Mouse (Mus musculus) cerebellum, adult 8-10 months (tissue): ENCODE measurements around the gene Anapc13.

Source experiments
- DNase-seq: peaks from one replicate; pipeline ENCODE4 v3.0.0; 2022

Anapc13 gene

DNA sequence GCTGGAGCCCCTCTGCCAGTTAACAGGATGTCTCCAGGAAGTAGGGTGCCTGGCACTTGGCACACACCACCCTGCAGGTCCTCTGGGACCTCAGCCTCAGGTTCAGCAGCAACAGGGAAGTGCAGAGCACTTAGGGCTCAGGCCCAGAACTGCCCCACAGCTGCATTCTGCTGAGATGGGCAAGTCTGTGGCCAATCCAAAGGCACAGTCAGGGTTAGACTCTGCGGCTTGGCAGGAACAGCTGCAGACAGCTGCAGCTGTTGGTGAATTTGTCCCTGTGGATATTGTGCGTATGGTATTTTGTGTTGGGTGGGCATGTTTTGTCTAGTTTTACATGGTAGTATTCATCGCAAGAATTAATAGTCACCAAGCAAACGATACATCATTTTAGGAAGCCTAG, 6.1 kb downstream of the Anapc13 start:
- no peak for DNase-seq

- DNase-seq, result peak; percentile 68
Observed at GRCm38 (mm10) chr9:102632923-102633537, 6.9 kb downstream of the Anapc13 start.

DNA sequence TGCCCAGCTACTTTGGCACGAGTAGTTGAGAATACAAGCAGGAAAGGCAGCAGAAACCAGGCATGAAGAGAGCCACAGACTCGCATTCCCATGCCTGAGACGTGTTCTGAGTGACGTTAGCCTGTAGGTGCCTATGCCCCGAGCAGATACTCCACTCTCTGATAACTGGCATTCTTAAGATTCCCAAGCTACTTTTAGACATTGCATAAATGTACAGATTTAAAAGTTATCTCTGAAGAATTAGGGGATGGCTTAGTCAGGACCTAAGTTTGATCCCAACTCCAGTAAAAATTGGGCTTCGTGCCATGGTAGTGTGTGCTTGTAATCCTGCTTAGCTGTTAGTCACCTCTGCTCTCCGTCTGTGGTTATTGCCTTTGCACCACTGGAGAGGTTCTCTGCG, 8.4 kb downstream of the Anapc13 start:
- DNase-seq, result no peak

- peak; percentile 68 for DNase-seq
Observed at GRCm38 (mm10) chr9:102636553-102636952, 10.5 kb downstream of the Anapc13 start.

- no peak for DNase-seq
Observed at GRCm38 (mm10) chr9:102637115-102637514, 11.0 kb downstream of the Anapc13 start.

DNA sequence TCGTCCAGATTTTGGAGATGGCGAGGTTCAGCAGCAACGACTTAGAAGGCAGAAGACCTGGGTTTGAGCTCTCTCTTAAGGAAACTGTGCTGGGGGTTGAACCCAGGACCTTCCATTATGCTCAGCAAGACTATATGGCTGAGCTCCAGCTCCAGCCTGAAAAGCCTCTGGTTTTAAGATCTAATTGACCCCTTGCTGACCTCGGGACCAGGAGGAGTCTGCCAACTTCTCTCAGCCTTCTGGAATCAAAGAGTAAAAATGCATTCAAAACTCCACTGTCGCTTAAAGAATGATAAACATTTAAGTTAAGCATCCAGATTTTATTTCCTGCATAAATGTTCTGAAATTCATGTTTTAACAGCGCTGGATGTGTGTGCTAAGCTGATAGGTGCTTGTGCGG, 12.9 kb downstream of the Anapc13 start:
- no peak for DNase-seq

GRCm38 (mm10) chr9:102639510-102639909, 13.4 kb downstream of the Anapc13 start:
- DNase-seq, result no peak

DNA sequence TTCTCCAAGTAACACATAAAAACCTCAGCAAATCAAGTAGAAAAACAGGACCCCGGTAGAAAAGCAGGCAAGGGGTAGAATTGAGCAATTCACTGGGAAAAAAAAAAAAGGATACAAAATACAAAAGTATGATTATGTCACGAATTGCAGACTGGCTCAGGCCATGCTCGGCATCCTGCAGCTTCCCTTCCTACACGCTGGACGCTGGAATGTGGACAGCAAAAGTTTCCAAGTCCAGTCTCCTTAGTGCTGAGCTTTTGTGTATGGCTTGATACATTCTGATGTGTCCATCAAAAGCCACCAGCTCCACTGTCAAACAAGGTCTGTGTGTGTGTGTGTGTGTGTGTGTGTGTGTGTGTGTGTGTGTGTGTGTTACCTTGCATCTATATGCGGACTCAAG, 15.4 kb downstream of the Anapc13 start:
- no peak for DNase-seq

DNA sequence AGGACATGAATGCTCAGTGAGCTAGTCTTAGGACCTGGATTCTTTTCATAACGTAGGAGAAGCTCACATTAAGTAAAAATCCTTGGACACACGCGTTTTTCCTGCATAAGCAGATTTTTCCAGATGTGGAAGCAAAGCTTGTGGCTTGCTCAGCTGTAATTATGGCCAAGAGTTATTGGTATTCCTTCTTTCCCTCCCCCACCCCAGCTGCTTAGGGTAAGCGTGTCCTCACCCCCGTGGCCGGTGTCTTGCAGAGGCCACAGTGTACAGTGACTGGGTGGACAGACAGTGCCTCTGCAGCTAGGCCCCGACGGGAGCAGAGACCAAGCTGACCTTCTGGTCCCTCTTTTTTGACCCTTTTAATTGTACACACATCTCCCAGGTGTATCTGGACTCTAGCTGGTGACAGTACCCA, 17.0 kb downstream of the Anapc13 start:
- no peak for DNase-seq

- DNase-seq, result no peak
Observed at GRCm38 (mm10) chr9:102643486-102644101, 17.5 kb downstream of the Anapc13 start.

GRCm38 (mm10) chr9:102645119-102645695, 19.1 kb downstream of the Anapc13 start:
- DNase-seq, result no peak

DNA sequence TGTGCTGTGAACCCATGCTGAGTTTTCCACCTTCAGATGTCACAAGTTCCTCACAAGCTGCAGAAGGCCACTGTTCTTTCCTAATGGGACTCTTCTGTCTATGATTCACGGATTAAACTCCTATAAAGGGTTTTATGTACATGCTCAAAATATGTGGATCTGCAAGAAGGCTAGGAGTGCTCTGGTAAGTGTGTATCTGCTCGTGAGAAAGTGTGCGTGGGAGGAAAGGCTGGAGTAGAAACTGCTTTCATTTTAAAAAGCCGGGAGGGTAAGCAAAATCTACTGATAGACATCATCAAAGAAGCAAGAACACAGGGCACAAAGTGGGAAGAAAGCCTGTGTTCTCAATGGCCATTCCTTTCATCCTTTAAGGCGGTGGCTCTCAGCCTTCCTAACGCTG, 20.9 kb downstream of the Anapc13 start:
- no peak for DNase-seq

- DNase-seq, result no peak
Observed at GRCm38 (mm10) chr9:102649917-102650527, 23.9 kb downstream of the Anapc13 start.

DNA sequence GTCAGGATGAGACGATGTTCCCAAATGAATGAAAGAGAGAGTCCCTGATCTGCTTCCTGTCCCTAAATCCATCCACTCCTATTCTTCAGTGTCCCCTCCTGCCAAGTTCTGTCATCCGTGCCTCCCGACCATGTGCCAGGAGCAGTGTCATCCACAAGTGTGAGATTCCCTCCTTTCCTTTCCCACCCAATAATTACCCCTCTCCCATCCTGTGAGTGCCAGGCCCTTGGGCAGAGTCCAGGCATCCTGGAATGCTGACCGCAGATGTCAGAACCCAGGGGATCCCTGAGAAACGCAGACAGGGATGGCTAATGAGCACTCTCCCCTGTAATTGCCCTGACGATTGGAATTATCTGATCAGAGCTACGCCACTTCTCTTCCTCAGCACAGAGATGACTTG, 24.5 kb downstream of the Anapc13 start:
- no peak for DNase-seq

GRCm38 (mm10) chr9:102651199-102651720, 25.2 kb downstream of the Anapc13 start:
- DNase-seq, result no peak

DNA sequence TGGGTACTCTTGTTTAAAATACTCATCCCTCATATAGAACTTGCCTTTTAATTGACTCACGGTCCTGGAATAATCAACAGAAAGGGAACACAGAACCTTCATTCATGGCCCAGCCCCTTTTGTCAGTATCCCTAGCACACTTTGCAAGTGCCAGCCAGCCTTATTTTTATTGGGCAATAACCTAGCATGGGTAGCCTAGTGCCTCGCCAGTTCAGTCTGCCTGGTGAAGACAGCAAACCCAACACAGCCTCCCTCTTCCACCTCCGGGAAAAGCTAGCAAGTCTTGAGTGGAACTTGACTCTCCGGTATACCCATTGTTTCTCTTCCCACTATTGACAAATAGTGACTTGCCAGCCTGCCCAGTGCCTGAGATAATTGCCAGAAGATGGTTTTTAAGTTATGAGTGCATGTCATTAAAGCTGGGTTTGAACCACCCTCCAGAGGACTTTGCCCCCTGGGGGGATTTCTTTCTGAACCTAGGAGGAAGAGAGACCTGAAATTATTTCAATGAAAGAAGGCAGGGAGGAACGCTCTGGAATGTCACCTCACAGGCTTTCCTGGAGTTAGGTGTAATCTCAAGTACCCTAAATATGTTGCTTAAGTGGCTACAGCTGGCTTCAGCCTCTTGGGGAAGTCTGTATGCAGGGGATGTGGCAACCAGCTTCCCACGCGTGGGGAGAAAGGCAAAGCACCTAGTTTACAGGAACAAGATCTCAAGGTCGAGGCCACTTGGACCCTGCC, 30.4 kb downstream of the Anapc13 start:
- DNase-seq, result no peak

DNA sequence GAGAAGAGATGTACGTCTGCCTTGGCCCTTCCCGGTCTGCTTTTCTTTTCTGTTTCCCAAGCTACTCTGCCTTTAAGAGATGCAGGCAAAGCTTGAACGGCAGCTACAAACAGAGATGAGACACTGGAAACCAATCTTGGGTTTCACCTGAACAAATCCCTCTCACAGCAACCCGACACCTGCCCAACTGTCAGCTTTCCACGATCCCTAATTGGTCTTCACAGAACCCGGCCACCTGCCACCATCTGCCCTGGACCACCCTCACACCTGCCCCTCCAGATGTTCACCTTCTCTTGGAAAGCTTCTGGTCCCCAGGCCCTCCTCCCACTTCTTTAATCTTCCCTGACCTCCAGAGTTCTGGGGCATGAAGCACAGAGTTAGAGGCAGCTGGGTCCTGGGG, 42.0 kb downstream of the Anapc13 start:
- DNase-seq, result no peak

DNA sequence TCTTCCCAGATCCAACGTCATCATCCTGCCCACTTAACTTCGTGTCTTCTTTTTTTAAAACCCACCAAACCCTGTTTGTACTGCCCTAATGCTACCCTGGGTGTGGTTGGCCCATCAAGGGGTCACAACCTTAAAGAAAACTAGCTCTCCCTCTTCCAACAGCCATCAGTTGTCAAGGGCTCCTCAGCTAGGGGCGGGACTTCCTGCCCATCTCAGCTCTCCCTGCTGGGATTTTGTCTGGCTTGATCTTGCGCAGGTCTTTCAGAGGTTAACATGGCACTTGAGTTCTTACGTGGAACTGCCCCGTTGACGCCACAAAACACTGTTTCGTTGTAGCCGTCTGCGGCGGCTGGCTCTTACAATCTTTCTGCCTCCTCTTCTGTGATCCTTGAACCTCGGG, 42.8 kb downstream of the Anapc13 start:
- no peak for DNase-seq

DNA sequence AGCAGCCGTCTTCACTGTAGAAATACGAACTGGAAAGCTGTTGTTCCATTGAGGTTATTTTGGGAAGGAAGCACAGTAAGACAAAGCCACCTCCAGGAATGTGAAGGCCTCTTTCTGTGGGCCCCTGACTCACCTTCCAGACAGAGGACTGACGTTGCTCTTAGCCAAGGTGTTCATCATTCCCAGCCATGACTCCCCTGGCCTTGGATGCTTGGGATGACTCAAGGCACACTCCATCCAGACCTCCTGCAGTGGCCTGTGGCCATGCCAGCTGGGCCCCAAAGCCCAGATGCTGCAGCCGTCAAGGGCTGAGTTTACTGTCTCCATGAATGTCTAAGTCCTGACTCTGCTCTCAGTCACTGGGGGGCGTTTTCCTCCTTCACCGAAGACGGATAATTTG, 47.3 kb downstream of the Anapc13 start:
- DNase-seq, result no peak

DNA sequence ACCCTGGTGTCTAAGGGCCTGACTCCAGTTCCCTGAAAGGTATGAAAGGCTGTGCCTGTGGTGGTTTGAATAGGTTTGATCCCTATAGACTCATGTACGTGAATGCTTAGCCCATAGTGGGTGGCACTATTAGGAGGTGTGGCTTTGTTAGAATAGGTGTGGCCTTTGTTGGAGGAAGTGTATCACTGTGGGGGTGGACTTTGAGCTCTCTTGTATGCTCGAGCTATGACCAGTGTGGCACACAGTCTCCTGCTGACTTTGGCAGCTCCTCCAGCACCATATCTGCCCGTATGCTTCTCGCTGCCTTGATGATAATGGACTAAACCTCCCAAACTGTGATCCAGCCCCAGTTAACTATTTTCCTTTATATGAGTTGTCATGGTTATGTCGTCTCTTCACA, 49.8 kb downstream of the Anapc13 start:
- no peak for DNase-seq

DNA sequence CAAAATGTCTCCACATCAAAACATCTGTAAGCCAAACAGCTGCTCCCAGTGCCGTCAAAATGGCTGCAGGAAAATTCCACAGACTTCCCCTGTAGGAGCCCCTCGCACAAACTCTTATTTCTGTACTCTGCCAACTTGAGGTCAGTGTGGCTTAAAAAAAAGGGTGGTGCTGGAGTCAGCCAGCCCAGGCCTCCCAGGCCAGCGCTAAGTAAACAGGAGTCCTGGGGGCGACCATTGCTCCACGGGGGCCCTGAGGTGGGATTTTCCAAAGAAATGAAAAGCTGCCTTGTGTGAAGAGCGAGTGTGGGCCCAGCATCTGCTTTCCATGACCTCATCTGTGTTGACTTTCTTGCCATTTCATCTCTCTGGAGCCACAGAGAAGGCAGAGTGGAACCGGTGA, 55.4 kb downstream of the Anapc13 start:
- DNase-seq, result no peak
